Mouse (Mus musculus) forebrain, embryonic 13.5 days (tissue): Measurements from ENCODE around the gene Aff3. TPM values are rescaled to one million over a fixed set of nuclear protein-coding genes. Genes with fewer than 3 reads are reported as not detected.
"Not testable (repeated sequence)": the region's sequence is repeated elsewhere in the genome, so short reads cannot be mapped to it uniquely, and the experiment has no call there.

ENCODE experiments used
- ATAC-seq: fragments of 200-750 bp; cut with Nextera tagmentation; 2 replicates; pipeline ENCODE4 v1.8.0; 2017
- H3K27ac ChIP-seq: fragments of 300-500 bp; sonication (generic); 2 replicates; pipeline ENCODE4 v1.5.1; 2015; ENCODE audit warnings: inconsistent platforms, mild to moderate bottlenecking, moderate library complexity
- H3K27me3 ChIP-seq: fragments of 300-500 bp; sonication (generic); 2 replicates; pipeline ENCODE4 v1.6.1; 2015; ENCODE audit warnings: mild to moderate bottlenecking, inconsistent platforms
- H3K36me3 ChIP-seq: fragments of 300-500 bp; sonication (generic); 2 replicates; pipeline ENCODE4 v1.6.1; 2015; ENCODE audit warnings: mild to moderate bottlenecking, inconsistent platforms; ENCODE audit not compliant: poor library complexity, severe bottlenecking
- H3K4me1 ChIP-seq: fragments of 300-500 bp; sonication (generic); 2 replicates; pipeline ENCODE4 v1.6.1; 2015; ENCODE audit warnings: inconsistent platforms
- H3K4me2 ChIP-seq: fragments of 300-500 bp; sonication (generic); 2 replicates; pipeline ENCODE4 v1.6.1; 2015; ENCODE audit warnings: inconsistent platforms, mild to moderate bottlenecking, moderate library complexity
- H3K4me3 ChIP-seq: fragments of 300-500 bp; sonication (generic); 2 replicates; pipeline ENCODE4 v1.5.1; 2015; ENCODE audit warnings: mild to moderate bottlenecking, inconsistent platforms
- H3K9ac ChIP-seq: fragments of 300-500 bp; sonication (generic); 2 replicates; pipeline ENCODE4 v1.6.1; 2015; ENCODE audit warnings: mild to moderate bottlenecking, inconsistent platforms
- H3K9me3 ChIP-seq: fragments of 300-500 bp; sonication (generic); replicated peaks from 2 replicates; pipeline ENCODE4 v1.6.1; 2016; ENCODE audit warnings: inconsistent platforms
- WGBS: fragments of 180-500 bp; shearing (Covaris S2); methylation state at CpG from one replicate; pipeline ENCODE4 v1.1.7; 2015; 5-methylcytosine and 5-hydroxymethylcytosine counted together
- polyA plus RNA-seq: library from polyadenylated mRNA; unstranded; fragments of >200 nt; fragmentation: Nextera tagmentation; extraction: Ambion mirVana; gene quantifications from 2 replicates; pipeline ENCODE4 v1.2.1, GENCODE M21; 2015

The Aff3 gene
- polyA plus RNA-seq, 1 experiment from 2014 or later, result 10.6 TPM

DNA sequence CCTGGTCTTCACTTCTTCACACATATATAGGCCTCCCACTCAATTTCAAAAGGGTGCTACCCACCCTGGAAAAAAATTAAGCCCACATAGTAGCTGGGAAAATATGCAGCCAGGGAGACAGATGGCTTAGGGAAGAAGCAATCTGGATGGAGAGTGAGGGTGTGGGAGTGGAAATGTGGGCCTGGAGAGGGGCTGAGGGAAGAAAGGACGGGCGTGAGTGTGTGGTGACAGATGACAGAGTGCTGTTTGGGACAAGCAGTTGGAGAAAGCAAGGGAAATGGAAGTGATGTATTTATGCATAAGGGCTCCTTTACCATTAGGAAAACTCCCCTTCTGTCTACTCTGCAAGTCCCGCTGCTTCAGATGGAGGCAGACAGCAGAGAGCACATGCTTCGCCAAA is 226.3 kb downstream of the Aff3 start:
- Histone ChIP-seq H3K9ac (0 out of 2 replicates have a peak overlapping the region, but pooled peaks have one; percentile 8), H3K27ac (peak overlapping the region; percentile 92), H3K4me3 (no peak overlapping the region), H3K4me1 (peaks cover 76% of the 10 kb centered on the region), H3K27me3 (no peaks in the 10 kb centered on the region), H3K36me3 (no peaks in the 10 kb centered on the region), H3K9me3 (no peaks in the 10 kb centered on the region), H3K4me2 (peak overlapping the region; percentile 33)
- ATAC-seq, result peak; percentile 93
- 9% methylated on average over 4 of the region's 4 CpGs for WGBS

DNA sequence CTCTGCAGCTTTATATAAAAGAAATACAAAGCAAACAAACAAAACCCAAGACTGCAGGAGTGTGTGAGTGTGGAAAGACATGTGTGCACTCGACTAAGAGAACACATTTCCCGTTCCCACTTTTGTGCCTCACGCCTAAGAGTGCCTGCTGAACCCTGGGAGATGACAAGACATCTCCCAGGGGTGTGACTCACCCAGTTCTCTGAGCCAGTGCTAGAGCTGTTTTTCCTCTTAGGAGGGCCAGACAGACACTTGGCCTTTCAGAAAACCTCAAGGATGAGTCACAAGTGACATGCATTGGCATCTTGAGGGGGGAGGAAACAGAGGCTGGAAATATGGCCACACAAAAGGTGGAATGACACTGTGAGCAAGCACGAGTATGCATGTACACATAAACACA is 227.1 kb downstream of the Aff3 start:
- ATAC-seq, result no peak
- Histone ChIP-seq H3K9me3 (no peaks in the 10 kb centered on the region), H3K9ac (no peak overlapping the region), H3K27ac (peak overlapping the region; percentile 92), H3K27me3 (no peaks in the 10 kb centered on the region), H3K4me1 (peaks cover 72% of the 10 kb centered on the region), H3K36me3 (no peaks in the 10 kb centered on the region), H3K4me3 (no peak overlapping the region), H3K4me2 (0 out of 2 replicates have a peak overlapping the region, but pooled peaks have one; percentile 33)
- 73% methylated on average over 4 of the region's 4 CpGs for whole genome bisulfite sequencing

DNA sequence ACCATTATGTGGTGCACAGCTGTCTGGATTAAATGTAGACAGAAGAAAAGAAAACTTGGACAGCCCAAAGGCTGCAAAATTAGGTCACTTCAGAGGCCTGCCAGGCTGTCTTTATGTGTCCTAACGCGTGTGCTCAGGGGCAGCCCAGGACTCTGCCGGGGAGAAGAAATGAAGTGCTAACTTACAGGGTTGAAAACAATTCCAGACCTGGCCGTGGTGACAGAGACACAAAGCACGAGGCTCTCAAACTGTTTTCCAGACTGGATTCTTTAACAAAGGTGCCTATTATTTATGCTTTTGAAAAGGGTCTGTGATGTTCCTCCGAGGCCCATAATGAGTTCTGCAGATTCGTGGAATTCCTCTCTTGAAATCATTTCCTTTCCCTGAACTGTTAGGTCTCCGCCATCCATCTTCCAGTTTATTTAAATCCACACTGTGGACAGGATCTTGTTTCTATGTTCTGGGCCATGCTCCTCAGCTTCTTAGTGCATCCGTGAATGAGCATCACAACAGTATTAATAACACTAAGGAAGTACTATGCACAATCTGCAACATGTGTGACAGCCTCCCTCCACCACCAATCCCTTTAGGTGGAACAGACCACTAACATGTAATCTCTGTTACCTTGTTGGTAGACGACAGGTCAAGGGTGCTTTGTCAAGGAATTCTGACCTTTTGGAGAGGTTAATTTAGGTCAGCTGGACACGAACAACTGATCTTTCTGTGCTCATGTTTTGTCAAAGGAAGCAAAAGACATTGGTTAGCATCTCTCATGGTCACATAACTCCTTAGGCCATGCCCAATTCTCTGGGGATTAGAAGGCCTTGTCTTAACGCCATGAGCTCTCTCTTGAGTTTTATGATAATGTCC is 228.0 kb downstream of the Aff3 start:
- Histone ChIP-seq H3K4me1 (peaks cover 64% of the 10 kb centered on the region), H3K4me3 (no peak overlapping the region), H3K9ac (no peak overlapping the region), H3K36me3 (no peaks in the 10 kb centered on the region), H3K27me3 (no peaks in the 10 kb centered on the region), H3K27ac (0 out of 2 replicates have a peak overlapping the region, but pooled peaks have one; percentile 31), H3K9me3 (no peaks in the 10 kb centered on the region), H3K4me2 (no peak overlapping the region)
- ATAC-seq, result no peak
- 23% methylated on average over 12 of the region's 12 CpGs for WGBS

DNA sequence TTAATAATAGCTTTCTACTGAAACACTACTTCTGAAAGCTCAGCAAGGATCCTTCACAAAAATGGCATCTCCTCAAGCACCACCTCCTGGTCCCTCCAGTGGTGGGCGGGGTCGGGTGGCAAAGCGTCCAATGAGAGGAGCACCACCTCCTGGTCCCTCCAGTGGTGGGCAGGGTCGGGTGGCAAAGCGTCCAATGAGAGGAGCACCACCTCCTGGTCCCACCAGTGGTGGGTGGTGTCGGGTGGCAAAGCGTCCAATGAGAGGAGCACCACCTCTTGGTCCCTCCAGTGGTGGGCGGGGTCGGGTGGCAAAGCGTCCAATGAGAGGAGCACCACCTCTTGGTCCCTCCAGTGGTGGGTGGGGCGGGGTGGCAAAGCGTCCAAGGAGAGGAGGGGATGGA is 234.4 kb downstream of the Aff3 start:
- not testable (repeated sequence) for H3K27ac ChIP-seq, ATAC-seq, H3K9ac ChIP-seq, H3K27me3 ChIP-seq, H3K9me3 ChIP-seq, H3K4me2 ChIP-seq, H3K4me3 ChIP-seq, H3K36me3 ChIP-seq
- WGBS, result 95% methylated on average over 12 of the region's 12 CpGs
- peaks cover 40% of the 10 kb centered on the region for H3K4me1 ChIP-seq

DNA sequence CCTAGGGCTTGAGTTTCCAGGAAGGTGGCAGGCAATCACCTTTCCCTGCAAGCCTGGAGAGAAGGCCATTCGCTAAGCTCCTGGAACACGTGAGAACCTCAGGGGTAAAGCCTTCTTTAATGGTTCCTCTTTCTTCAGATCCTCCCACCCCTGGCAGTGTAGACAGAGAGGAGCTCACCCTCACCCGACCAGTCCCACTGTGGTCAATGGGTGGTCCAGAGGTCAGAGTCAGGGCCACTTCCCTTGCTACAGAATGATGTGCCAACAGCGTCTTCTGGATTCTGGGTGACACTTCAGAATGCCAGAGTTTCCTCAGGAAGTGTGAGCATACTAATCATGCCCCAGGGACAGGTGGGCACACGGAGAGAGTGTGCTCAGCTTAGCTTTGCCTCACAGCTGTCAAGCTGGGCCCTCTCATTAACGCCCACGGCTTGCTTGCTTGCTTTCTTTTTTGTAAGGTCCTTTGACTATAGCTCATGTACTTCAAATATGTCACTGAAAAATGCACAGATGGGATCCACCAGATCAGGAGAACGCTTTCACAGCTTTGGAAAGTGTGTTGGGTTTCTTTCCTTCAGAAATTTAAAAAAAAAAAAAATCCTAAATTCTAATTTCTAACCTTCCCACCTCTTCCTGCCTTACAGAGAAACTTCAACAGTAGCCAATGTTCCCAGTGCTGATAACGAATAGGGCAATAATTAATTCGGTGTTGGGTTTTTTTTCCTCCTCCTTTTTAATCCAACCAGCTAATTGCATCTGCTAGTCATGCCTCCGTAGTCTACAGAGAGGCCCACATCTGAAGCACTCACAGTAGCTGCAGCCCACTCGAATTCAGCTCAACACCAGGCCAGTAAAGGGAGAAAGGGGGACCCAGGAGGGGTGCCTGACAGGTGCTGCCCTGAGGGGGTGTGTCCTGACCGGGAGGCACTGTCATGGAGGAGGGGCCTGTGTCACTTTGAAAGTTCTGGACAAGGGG is 235.8 kb downstream of the Aff3 start:
- Histone ChIP-seq H3K9me3 (no peaks in the 10 kb centered on the region), H3K27me3 (no peaks in the 10 kb centered on the region), H3K4me1 (peaks cover 43% of the 10 kb centered on the region), H3K9ac (no peak overlapping the region), H3K4me3 (no peak overlapping the region), H3K4me2 (0 out of 2 replicates have a peak overlapping the region, but pooled peaks have one; percentile 2), H3K36me3 (no peaks in the 10 kb centered on the region), H3K27ac (peak overlapping the region; percentile 88)
- ATAC-seq, result peak; percentile 84
- 34% methylated on average over 13 of the region's 13 CpGs for WGBS

DNA sequence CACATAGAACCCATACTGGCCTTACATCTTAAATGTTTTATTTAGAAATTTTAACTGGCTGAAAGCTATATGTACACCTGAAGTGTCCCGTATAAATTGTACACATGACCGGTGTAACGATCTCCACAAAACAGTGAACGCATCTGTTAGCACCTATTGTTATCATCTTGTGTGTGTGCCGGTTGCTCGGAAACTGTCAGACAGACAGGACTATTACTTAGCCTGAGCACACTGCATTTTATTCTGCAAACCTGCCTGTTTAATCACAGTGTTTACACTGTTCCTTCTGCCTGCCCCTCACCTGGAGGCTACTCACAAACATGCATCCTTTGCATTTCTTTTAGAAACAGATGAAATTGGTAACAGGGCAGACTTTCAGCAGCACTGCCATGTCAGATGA is 241.8 kb downstream of the Aff3 start:
- no peak for ATAC-seq
- H3K9me3 ChIP-seq, result no peaks in the 10 kb centered on the region
- no peak overlapping the region for H3K9ac ChIP-seq
- no peak overlapping the region for H3K4me2 ChIP-seq
- H3K4me3 ChIP-seq, result no peak overlapping the region
- peaks cover 35% of the 10 kb centered on the region for H3K4me1 ChIP-seq
- H3K27me3 ChIP-seq, result no peaks in the 10 kb centered on the region
- 84% methylated on average over 6 of the region's 6 CpGs for WGBS
- H3K36me3 ChIP-seq, result no peaks in the 10 kb centered on the region
- no peak overlapping the region for H3K27ac ChIP-seq

DNA sequence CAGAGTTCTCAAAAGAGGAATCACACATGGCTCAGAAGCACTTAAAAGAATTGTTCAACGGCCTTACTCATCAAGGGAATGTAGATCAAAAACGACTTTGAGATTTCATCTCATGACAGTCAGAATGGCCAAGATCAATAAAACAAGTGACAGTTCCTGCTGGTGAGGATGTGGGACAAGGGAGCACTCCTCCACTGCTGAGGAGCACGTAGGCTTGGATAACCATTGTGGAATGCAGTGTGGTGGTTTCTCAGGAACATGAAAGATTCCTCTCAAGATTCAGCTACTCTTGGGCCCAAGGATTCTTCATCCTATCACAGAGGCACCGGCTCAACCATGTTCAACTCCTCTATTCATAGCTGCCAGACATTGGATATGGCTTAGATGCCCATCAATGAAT is 245.4 kb downstream of the Aff3 start:
- WGBS, result 91% methylated on average over 4 of the region's 4 CpGs
- Histone ChIP-seq H3K9ac (no peak overlapping the region), H3K4me2 (no peak overlapping the region), H3K27me3 (no peaks in the 10 kb centered on the region), H3K4me3 (no peak overlapping the region), H3K36me3 (no peaks in the 10 kb centered on the region), H3K9me3 (no peaks in the 10 kb centered on the region), H3K27ac (peak overlapping the region; percentile 79), H3K4me1 (peaks cover 36% of the 10 kb centered on the region)
- no peak for ATAC-seq

DNA sequence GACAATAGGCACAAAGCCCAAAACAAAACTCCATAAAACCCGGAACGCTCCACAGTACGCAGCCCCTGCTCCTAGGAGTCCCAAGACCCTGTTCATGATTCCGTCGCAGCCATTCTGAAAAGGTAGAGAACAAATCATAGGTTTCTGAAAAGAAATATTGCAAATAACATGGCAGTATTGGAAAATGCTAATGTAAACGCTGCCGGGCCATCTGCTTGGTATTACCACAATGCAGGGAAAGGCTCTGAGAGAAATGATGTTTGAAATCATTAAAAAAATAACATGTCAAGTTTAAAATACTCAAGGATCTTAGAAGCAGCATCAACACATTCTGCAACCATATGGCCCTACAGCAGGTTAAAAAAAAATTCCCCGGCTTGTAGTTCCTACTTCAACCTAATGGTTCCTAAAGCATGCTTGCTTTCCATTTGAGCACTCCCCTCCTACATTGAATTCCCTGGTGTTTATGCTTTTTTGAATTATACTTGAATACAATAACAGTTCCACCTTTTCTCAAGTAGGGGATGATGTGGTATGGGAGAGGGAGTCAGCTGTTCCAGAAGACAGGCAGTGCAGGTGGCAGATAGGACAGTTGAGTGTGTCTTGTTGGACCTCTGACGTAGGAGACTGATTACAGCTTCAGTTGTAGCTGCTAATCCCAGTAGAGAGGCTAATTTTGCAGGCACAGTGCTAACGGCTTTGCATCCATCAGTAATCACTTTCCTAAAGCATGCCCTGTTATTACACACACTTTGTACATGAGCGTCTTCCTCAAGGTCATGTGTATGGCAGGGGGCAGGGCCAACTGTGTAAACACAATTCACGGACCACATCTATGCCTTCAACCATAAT is 246.3 kb downstream of the Aff3 start:
- H3K9ac ChIP-seq, result no peak overlapping the region
- H3K4me2 ChIP-seq, result peak overlapping the region; percentile 26
- 63% methylated on average over 12 of the region's 12 CpGs for WGBS
- no peak overlapping the region for H3K4me3 ChIP-seq
- peak overlapping the region; percentile 90 for H3K27ac ChIP-seq
- H3K36me3 ChIP-seq, result no peaks in the 10 kb centered on the region
- H3K9me3 ChIP-seq, result no peaks in the 10 kb centered on the region
- ATAC-seq, result peak; percentile 79
- H3K27me3 ChIP-seq, result no peaks in the 10 kb centered on the region
- H3K4me1 ChIP-seq, result peaks cover 36% of the 10 kb centered on the region

DNA sequence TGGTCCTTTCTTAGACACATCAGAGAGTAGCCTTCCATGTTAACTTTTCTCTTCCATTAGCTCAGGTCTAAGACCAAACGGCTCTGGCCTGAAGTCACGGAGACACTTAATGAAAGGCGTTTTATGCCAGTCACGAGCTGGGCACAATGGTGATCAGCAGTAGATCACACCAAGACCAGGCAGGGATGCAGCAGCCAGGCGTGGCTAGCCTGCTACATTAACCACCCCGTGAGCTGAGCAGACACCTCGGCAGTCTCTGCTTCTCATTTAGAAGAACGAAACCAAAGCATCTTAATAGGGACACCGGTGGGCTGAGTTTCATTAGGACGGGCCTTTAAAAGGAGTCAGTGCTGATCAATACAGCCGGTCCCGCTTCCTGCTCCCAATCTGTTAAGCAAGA is 247.6 kb downstream of the Aff3 start:
- peak; percentile 28; the same call in 1 of the 2 replicates for ATAC-seq
- Histone ChIP-seq H3K9ac (peak overlapping the region; percentile 22), H3K27me3 (no peaks in the 10 kb centered on the region), H3K4me1 (peaks cover 31% of the 10 kb centered on the region), H3K9me3 (no peaks in the 10 kb centered on the region), H3K36me3 (no peaks in the 10 kb centered on the region), H3K4me2 (peak overlapping the region; percentile 19; the same call in 1 of the 2 replicates), H3K27ac (peak overlapping the region; percentile 90), H3K4me3 (no peak overlapping the region)
- WGBS, result 34% methylated on average over 12 of the region's 12 CpGs

DNA sequence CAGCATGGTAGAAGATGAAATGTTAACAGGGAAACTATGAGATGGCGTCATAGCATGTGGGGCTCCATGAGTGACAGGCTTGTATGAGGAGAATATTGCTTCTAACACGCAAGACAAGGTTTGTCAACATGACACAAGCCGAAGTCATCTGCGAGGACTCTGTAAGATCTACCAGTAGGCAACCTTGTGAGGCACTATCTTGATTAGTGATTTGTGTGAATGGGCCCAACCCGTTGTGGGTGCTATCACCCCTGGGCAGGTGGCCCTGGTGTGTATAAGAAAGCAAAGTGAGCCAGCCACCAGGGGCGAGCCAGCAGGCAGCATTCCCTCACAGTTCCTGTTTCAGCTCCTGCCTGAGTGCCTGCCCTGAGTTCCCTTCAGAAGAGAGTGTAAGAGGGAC is 249.2 kb downstream of the Aff3 start:
- no peak overlapping the region for H3K4me3 ChIP-seq
- no peaks in the 10 kb centered on the region for H3K9me3 ChIP-seq
- 93% methylated on average over 6 of the region's 6 CpGs for WGBS
- peaks cover 43% of the 10 kb centered on the region for H3K4me1 ChIP-seq
- H3K27ac ChIP-seq, result no peak overlapping the region
- no peak overlapping the region for H3K9ac ChIP-seq
- no peak for ATAC-seq
- no peaks in the 10 kb centered on the region for H3K27me3 ChIP-seq
- H3K36me3 ChIP-seq, result no peaks in the 10 kb centered on the region
- no peak overlapping the region for H3K4me2 ChIP-seq

DNA sequence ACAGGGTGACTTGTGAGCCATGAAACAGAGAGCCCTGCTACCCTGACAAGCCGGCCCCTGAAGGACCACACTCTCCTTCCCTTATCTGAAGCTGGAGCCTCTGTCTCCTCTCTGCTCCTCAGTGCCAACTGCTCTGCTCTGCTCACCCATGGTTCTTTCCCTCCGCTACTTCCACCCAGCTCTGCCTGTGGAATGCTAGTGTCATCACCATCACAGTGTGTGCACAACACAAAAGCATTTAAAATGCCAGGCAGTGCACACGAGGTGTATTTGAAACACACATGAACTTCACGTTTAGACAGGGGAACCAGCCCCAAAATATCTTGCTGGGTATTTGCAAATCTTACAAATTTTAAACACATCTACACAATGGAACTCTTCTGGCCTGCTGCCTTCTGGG is 253.6 kb downstream of the Aff3 start:
- ATAC-seq, result 0 out of 2 replicates have a peak, but pooled peaks have one; percentile 46
- H3K9ac ChIP-seq, result peak overlapping the region; percentile 21; the same call in 1 of the 2 replicates
- no peaks in the 10 kb centered on the region for H3K36me3 ChIP-seq
- WGBS, result 59% methylated on average over 4 of the region's 4 CpGs
- H3K4me3 ChIP-seq, result no peak overlapping the region
- peaks cover 29% of the 10 kb centered on the region for H3K4me1 ChIP-seq
- H3K4me2 ChIP-seq, result no peak overlapping the region
- no peaks in the 10 kb centered on the region for H3K27me3 ChIP-seq
- no peaks in the 10 kb centered on the region for H3K9me3 ChIP-seq
- no peak overlapping the region for H3K27ac ChIP-seq
